Mouse (Mus musculus) liver (tissue): Measurements from ENCODE around the gene Fuca1.

Experiments
- DNase-seq: peaks from one replicate; pipeline ENCODE4 v3.0.0-alpha.2; 2020; ENCODE audit warnings: mixed read lengths

Gene Fuca1

DNA sequence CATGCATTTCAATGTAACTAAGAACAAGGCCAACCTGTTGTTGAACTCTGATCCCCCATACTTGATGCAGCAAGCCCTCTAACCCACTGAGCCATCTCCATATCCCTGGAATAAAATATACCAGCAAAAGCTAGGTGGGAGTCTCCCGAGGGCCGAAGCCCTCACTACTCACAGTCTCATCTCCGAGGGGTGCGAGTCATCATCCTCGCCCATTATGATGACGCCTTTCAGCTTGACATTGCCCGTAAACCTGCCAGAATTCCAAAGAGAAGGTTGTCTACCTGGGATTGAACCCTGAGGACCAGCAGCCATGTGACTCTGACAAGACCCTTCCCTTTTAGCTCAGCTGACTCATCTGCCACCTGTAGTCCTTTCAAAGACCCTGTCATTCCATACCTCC lies 65.2 kb downstream of the Fuca1 start:
- no peak for DNase-seq

DNA sequence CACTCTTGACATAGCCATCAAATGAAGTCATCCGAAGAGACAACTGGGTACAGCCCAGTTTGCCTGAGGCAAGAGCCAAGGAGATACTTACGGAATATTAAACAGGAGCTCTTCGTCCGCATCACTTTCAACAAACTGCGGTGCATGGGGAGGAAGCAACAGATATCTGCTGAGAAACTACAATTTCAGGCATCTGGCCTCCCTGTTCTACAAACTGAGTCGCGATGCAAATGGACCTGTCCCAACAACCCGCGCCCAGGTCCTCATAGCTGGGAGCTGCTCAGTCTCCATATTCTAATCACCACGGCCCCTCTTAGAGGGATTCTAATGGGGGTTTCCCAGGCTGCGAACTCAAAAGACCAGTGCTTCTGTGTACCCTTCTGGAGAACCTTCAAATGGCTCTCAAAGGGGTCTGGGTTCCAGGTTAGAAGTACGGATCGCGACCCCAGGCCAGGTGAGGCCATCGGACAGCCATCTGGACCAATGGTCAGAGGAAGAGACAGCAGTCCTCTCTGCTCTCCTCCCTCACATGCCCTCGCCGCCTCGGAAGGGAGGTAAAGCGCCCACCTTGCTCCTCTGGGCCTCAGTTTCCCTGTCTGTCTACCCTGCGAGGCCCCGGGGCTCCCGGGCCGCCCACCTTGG lies 65.9 kb downstream of the Fuca1 start:
- peak; percentile 50 for DNase-seq

DNA sequence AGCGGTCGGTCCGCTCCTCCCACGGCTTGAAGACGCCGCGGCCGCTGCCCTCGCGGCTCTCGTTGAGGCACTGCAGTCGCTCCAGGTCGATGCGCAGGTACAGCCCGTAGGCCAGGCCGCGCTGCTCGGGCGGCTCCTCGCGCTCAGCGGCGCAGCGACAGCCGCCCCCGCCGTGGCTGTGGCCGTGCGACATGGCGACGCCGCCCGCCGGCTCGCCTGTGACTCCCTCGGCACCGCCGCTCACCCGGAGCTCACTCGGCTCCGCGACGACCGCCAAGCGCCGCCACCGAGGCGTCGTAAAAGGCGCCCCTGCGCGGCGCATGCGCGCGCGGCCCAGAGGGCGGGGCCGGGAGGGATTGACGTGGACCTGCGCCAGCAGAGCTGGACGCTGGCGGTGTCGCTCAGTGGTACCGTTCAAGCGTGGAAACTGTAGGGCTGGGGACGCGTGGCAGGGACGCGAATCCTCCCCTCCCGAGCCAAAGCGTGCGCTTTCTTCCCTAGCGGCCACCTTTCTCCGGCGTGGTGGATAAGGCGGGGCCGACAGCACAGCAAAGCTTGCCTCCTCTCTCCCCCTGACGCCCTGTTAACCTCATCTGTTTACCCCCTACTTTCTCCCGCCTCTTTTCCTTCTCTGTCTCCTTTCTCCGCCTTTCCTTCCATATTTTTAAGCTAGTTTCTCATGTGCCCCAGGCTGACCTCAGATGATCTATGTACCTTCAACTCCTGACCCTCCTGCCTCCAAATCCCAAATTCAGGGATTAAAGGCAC lies 66.6 kb downstream of the Fuca1 start, which contains the start of gene Pithd1:
Gene Pithd1 (minus strand): TSS at position 322 of the 768 bp plus-strand sequence.
- DNase-seq: peak; percentile 96

DNA sequence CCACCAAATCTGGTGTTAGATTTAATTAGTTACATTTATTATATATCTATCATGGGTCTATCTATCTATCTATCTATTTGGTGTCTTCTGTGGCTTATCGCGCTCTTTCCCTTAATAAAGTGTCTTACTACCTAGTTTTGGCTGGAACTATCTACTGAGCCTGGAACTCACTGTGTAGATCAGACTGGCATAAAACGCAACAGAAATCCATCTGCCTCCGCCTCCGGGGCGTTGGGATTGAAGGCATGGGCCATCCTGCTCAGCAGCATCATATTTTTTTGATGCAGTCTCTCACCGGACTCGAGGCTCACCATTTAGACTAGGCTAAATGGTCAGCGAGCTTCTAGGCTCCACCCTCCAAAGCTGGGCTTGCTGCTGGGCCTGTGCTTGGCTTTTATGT lies 67.2 kb downstream of the Fuca1 start:
- no peak for DNase-seq
